Mouse (Mus musculus) small intestine, adult 2 months (tissue): ENCODE results near the gene Clic1.

ENCODE experiments used
- CTCF ChIP-seq: fragments of 200-500 bp; IDR thresholded peaks from 2 replicates; pipeline ENCODE4 v1.5.1; 2012; ENCODE audit warnings: low read depth, mild to moderate bottlenecking, control low read depth, inconsistent platforms, low read length, moderate library complexity, mixed read lengths; ENCODE audit not compliant: insufficient replicate concordance, insufficient read length; ENCODE audit errors: extremely low read depth
- POLR2A ChIP-seq: fragments of 200-500 bp; IDR thresholded peaks from 2 replicates; pipeline ENCODE4 v1.6.1; 2012; ENCODE audit warnings: low read depth, mild to moderate bottlenecking, control low read depth, inconsistent platforms, low read length, moderate library complexity

DNA sequence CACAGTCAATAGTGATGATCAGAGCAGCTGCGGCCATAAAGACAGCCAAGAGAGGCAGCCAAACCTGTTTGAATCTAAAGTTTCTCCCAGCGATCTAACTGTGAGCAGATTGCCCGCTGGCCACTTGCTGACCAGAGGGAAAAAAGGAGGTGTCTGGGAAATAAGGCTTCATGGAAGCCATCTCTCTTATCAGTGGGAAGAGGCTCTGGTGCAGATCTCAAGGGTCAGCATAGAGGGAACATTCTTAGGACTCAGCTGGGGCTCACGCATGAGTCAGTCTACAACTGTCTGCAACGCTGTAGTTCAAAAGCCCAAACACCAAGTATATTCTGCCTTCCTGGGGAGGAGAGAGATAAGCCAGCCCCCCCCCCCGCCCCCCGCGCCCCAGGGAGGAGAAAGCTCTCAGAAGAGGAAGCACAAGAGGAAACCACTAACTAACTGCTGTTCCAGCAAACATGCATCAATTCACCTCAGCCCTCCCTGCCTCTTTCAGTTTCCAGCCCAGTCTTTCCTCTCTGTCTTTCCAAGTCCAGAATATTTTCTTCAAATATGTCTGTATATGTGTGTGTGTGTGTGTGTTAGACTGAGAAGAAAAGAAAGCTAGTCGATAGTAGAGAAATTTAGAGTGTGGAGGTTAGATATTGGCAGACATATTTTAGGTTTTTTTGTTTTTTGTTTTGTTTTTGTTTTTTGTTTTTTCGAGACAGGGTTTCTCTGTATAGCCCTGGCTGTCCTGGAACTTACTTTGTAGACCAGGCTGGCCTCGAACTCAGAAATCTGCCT lies 1.4 kb upstream of the Clic1 start:
- TF ChIP-seq POLR2A (no peak; the same call in 1 of the 2 replicates), CTCF (no peak)
